In the genomic region with DNA sequence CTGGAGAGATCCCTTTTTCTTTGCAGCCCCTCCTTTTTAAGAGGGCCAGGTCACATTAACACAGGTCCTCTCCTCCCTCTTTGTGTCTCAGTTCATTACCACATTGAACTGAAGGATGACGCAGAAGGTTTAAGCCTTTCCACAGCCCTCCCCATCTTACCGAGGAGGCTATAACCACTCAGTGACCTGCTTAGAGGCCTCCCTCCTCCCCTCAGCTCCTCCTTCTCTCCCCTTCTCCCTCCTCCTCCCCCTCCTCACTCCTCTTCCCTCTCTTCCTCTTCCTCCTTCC, we compare ENCODE assay signal across 10 mouse cellular contexts. TPM values are rescaled to one million over a fixed set of nuclear protein-coding genes. Genes with fewer than 3 reads are reported as not detected.
A peak's percentile ranks its signal among the peaks of the same experiment; 100 is the strongest.
DNase-seq lines count a peak whose midpoint lies in the region; ATAC-seq and TF ChIP-seq lines count a peak whose summit lies in the region.
"Had no signal": no experiment of that assay in that cellular context is flagged by ENCODE, and none has a peak within 500 bp of the region (broad histone marks: within the 10 kb centered on the region; RNA-seq: fewer than 3 reads in every experiment).

No protein-coding gene starts in this region.

- no peak for TF ChIP-seq EP300 in heart, postnatal 0 days (IDR thresholded peaks at IDR 0.05; ENCODE audit: low read depth)
- no peak for TF ChIP-seq EP300 in liver, postnatal 0 days (IDR thresholded peaks at IDR 0.05; ENCODE audit: low read depth)

- peak overlapping the region; percentile 100 for H3K27ac ChIP-seq in heart, embryonic 16.5 days (ENCODE audit: low read length)
- 0 out of 2 replicates have a peak overlapping the region, but pooled peaks have one; percentile 19 for H3K27ac ChIP-seq in bone marrow macrophage, adult 2 months (ENCODE audit: insufficient read depth, low read depth, low read length)
- peak overlapping the region; percentile 99 for H3K27ac ChIP-seq in heart, postnatal 0 days (ENCODE audit: low read depth)
- H3K27ac ChIP-seq in liver, postnatal 0 days (ENCODE audit: low read depth): peak overlapping the region; percentile 51

- peak overlapping the region; percentile 76 for H3K9ac ChIP-seq in heart, embryonic 16.5 days (ENCODE audit: low read length)
- peak overlapping the region; percentile 62 for H3K9ac ChIP-seq in heart, postnatal 0 days (replicated peaks; ENCODE audit: low read depth, low read length)
- no peak overlapping the region for H3K9ac ChIP-seq in liver, postnatal 0 days (replicated peaks)

- 9% methylated on average over 2 of the region's 2 CpGs for WGBS in heart, embryonic 16.5 days
- 13% methylated on average over 2 of the region's 2 CpGs for WGBS in heart, postnatal 0 days
- 57% methylated on average over 2 of the region's 2 CpGs for WGBS in liver, postnatal 0 days (ENCODE audit: insufficient replicate concordance)

- peak; percentile 33; the same call in 1 of the 2 replicates for ATAC-seq in heart, embryonic 16.5 days (replicated peaks; ENCODE audit: extremely low read depth, insufficient read depth, low FRiP score)
- ATAC-seq in heart, postnatal 0 days (ENCODE audit: insufficient read depth, low read depth): peak; percentile 52; the same call in 1 of the 2 replicates
- no peak for ATAC-seq in liver, postnatal 0 days

- no peaks in the 10 kb centered on the region for H3K9me3 ChIP-seq in heart, embryonic 16.5 days (replicated peaks; ENCODE audit: control insufficient read depth, low read length)
- H3K9me3 ChIP-seq in heart, postnatal 0 days (replicated peaks; ENCODE audit: control insufficient read depth, low read length): no peaks in the 10 kb centered on the region
- H3K9me3 ChIP-seq in liver, postnatal 0 days (ENCODE audit: low read length): no peaks in the 10 kb centered on the region
- H3K9me3 ChIP-seq: G1E had no signal

- no peaks in the 10 kb centered on the region for H3K27me3 ChIP-seq in heart, embryonic 16.5 days (ENCODE audit: control insufficient read depth, insufficient read depth, low read length)
- H3K27me3 ChIP-seq in heart, postnatal 0 days (ENCODE audit: control insufficient read depth, insufficient read depth, low read length): no peaks in the 10 kb centered on the region
- no peaks in the 10 kb centered on the region for H3K27me3 ChIP-seq in liver, postnatal 0 days (ENCODE audit: insufficient read depth, low read length)

- no peak for TF ChIP-seq CTCF in bone marrow macrophage, adult 2 months (IDR thresholded peaks at IDR 0.05; ENCODE audit: low read depth, low read length)
- TF ChIP-seq CTCF in heart, postnatal 0 days (IDR thresholded peaks at IDR 0.05; ENCODE audit: low read depth): no peak
- no peak for TF ChIP-seq CTCF in liver, postnatal 0 days (IDR thresholded peaks at IDR 0.05; ENCODE audit: low read depth)

- H3K4me3 ChIP-seq in heart, embryonic 16.5 days (ENCODE audit: low read length): no peak overlapping the region
- no peak overlapping the region for H3K4me3 ChIP-seq in bone marrow macrophage, adult 2 months (ENCODE audit: insufficient read depth, low read length)
- no peak overlapping the region for H3K4me3 ChIP-seq in heart, postnatal 0 days (ENCODE audit: low read depth, low read length)
- H3K4me3 ChIP-seq in liver, postnatal 0 days (ENCODE audit: low read depth, low read length): no peak overlapping the region

- H3K4me1 ChIP-seq in heart, embryonic 16.5 days (ENCODE audit: control insufficient read depth, insufficient read depth, low read length): peaks cover 52% of the 10 kb centered on the region
- peaks cover 12% of the 10 kb centered on the region for H3K4me1 ChIP-seq in bone marrow macrophage, adult 2 months (ENCODE audit: control insufficient read depth, insufficient read depth, low read length)
- H3K4me1 ChIP-seq in heart, postnatal 0 days (ENCODE audit: control insufficient read depth, insufficient read depth): peaks cover 44% of the 10 kb centered on the region
- no peaks in the 10 kb centered on the region for H3K4me1 ChIP-seq in liver, postnatal 0 days (ENCODE audit: insufficient read depth)

- no peak for TF ChIP-seq POLR2A in bone marrow macrophage, adult 2 months (IDR thresholded peaks at IDR 0.05; ENCODE audit: borderline replicate concordance, low read depth, low read length)

- H3K4me2 ChIP-seq in heart, embryonic 16.5 days (ENCODE audit: low read depth, low read length): peak overlapping the region; percentile 52
- peak overlapping the region; percentile 3; the same call in 1 of the 2 replicates for H3K4me2 ChIP-seq in heart, postnatal 0 days (ENCODE audit: low read depth, low read length)
- H3K4me2 ChIP-seq in liver, postnatal 0 days (ENCODE audit: low read depth, low read length): no peak overlapping the region

- DNase-seq in heart, adult 18-20 months: no peak
- DNase-seq in heart, postnatal 0 days (ENCODE audit: low spot score): peak; percentile 74
- no peak for DNase-seq in liver, postnatal 0 days
- DNase-seq in embryo, embryonic 10.5 days (ENCODE audit: low spot score): no peak
- DNase-seq in left cerebral cortex, adult 9 months (ENCODE audit: low spot score in 2 of 2): no peak
- DNase-seq in ovary, adult 18-20 months (ENCODE audit: low spot score): no peak

- H3K36me3 ChIP-seq in heart, embryonic 16.5 days (ENCODE audit: control insufficient read depth, insufficient read depth): no peaks in the 10 kb centered on the region
- H3K36me3 ChIP-seq in heart, postnatal 0 days (replicated peaks; ENCODE audit: control insufficient read depth, insufficient read depth, low read length): no peaks in the 10 kb centered on the region
- H3K36me3 ChIP-seq in liver, postnatal 0 days (replicated peaks; ENCODE audit: insufficient read depth, low read length): no peaks in the 10 kb centered on the region
- H3K36me3 ChIP-seq: G1E had no signal

RNA-seq across cellular contexts. Expression of gene Apol6, which starts 7.6 kb away (rescaled TPM):
- polyA plus RNA-seq in heart, embryonic 16.5 days (2015; fragmentation: Nextera tagmentation; extraction: Ambion mirVana): 0.11 and 0.30 TPM in 2 replicates
- 1 to 10 TPM; 1.3 to 3.1 TPM for total RNA-seq in heart, adult 18-20 months (2021)
- not detected in 2 replicates for polyA plus RNA-seq in bone marrow macrophage, adult 2 months (2012; ENCODE audit: insufficient read depth, insufficient read length, missing spikeins)
- total RNA-seq in heart, postnatal 0 days (2014; rRNA removed; ENCODE audit: low replicate concordance): not detected in 2 replicates
- polyA plus RNA-seq in heart, postnatal 0 days (2015; fragmentation: Nextera tagmentation; extraction: Ambion mirVana): 0.11 TPM in 2 replicates
- not detected in 2 replicates for polyA plus RNA-seq in liver, postnatal 0 days (2015; fragmentation: Nextera tagmentation; extraction: Ambion mirVana)
- total RNA-seq: common myeloid progenitor, adult 5-6 weeks had no signal
- polyA plus RNA-seq: G1E had no signal

RNA-seq across cellular contexts. Expression of gene Mb, which starts 13.5 kb away (rescaled TPM):
- polyA plus RNA-seq in heart, embryonic 16.5 days (2015; fragmentation: Nextera tagmentation; extraction: Ambion mirVana): 977 and 1,096 TPM in 2 replicates
- over 10,000 TPM; 19,183 to 21,770 TPM for total RNA-seq in heart, adult 18-20 months (2021)
- polyA plus RNA-seq in bone marrow macrophage, adult 2 months (2012; ENCODE audit: insufficient read depth, insufficient read length, missing spikeins): 1.1 TPM in 1 of 2 replicates, not detected in the other
- total RNA-seq in heart, postnatal 0 days (2014; rRNA removed; ENCODE audit: low replicate concordance): 4,504 and 5,889 TPM in 2 replicates
- polyA plus RNA-seq in heart, postnatal 0 days (2015; fragmentation: Nextera tagmentation; extraction: Ambion mirVana): 3,958 and 4,151 TPM in 2 replicates
- 0.15 and 6.6 TPM in 2 replicates for polyA plus RNA-seq in liver, postnatal 0 days (2015; fragmentation: Nextera tagmentation; extraction: Ambion mirVana)
- total RNA-seq: common myeloid progenitor, adult 5-6 weeks; G1E had no signal
- polyA plus RNA-seq: G1E had no signal

Comparison
In these comparisons a context has a peak if more than half of its experiments do, and no peak if none do; other contexts are left out.
1. H3K27ac ChIP-seq: peak in every context shown above with its lines; median percentile 100 in heart, embryonic 16.5 days; 99 in heart, postnatal 0 days; 51 in liver, postnatal 0 days; 19 in bone marrow macrophage, adult 2 months.
2. RNA of gene Mb, which starts 13.5 kb away (polyA plus RNA-seq): 3,958 to 4,151 TPM in heart, postnatal 0 days and 977 to 1,096 TPM in heart, embryonic 16.5 days; 1.1 TPM in bone marrow macrophage, adult 2 months and 0.15 to 6.6 TPM in liver, postnatal 0 days; every median in the first group is over 100 times any median in the second.